Mouse (Mus musculus): ENCODE measurements around the gene Hvcn1. TPM values are rescaled to one million over a fixed set of nuclear protein-coding genes. Genes with fewer than 3 reads are reported as not detected.
A peak's percentile ranks its signal among the peaks of the same experiment; 100 is the strongest.
"Not testable (repeated sequence)": the region's sequence is repeated elsewhere in the genome, so short reads cannot be mapped to it uniquely, and the experiment has no call there.

Hvcn1 gene
- total RNA-seq, 2 experiments from 2014 or later, result 2.1 to 2.6 TPM

GRCm38 (mm10) chr5:122191269-122192063 is 15.1 kb upstream of the Hvcn1 start:
- intact Hi-C loops (cut with DNase I), result no loop called here
- DNase-seq (ENCODE audit: extremely low spot score in 1 of 2, low spot score in 2 of 2), result no peak

- intact Hi-C loops (cut with DNase I), result no loop called here
- no peak for DNase-seq (ENCODE audit: extremely low spot score in 1 of 2, low spot score in 2 of 2)
Measured at GRCm38 (mm10) chr5:122192347-122192746, 14.3 kb upstream of the Hvcn1 start.

- intact Hi-C loops (cut with DNase I), result no loop called here
- no peak for DNase-seq (ENCODE audit: extremely low spot score in 1 of 2, low spot score in 2 of 2)
Measured at GRCm38 (mm10) chr5:122200872-122201271, 5.7 kb upstream of the Hvcn1 start.

GRCm38 (mm10) chr5:122201904-122202303 is 4.7 kb upstream of the Hvcn1 start:
- intact Hi-C loops (cut with DNase I), result no loop called here
- DNase-seq (ENCODE audit: extremely low spot score in 1 of 2, low spot score in 2 of 2), result no peak

- intact Hi-C loops (cut with DNase I), result no loop called here
- DNase-seq (ENCODE audit: extremely low spot score in 1 of 2, low spot score in 2 of 2), result no peak
Measured at GRCm38 (mm10) chr5:122204180-122204579, 2.4 kb upstream of the Hvcn1 start.

- intact Hi-C loops (cut with DNase I), result no loop called here
- no peak for DNase-seq (ENCODE audit: extremely low spot score in 1 of 2, low spot score in 2 of 2)
Measured at GRCm38 (mm10) chr5:122208909-122209308, 2.3 kb downstream of the Hvcn1 start.

GRCm38 (mm10) chr5:122209591-122210368 is 3.2 kb downstream of the Hvcn1 start:
- peak in 1 of 2 experiments; percentile 45 for DNase-seq (ENCODE audit: extremely low spot score in 1 of 2, low spot score in 2 of 2)
- intact Hi-C loops (cut with DNase I), result no loop called here

GRCm38 (mm10) chr5:122210890-122211289 is 4.3 kb downstream of the Hvcn1 start:
- DNase-seq (ENCODE audit: extremely low spot score in 1 of 2, low spot score in 2 of 2), result no peak
- intact Hi-C loops (cut with DNase I), result no loop called here

GRCm38 (mm10) chr5:122212125-122212524 is 5.5 kb downstream of the Hvcn1 start:
- no peak for DNase-seq (ENCODE audit: extremely low spot score in 1 of 2, low spot score in 2 of 2)
- intact Hi-C loops (cut with DNase I), result no loop called here

GRCm38 (mm10) chr5:122212820-122213219 is 6.2 kb downstream of the Hvcn1 start:
- intact Hi-C loops (cut with DNase I); DNase-seq (ENCODE audit: extremely low spot score in 1 of 2, low spot score in 2 of 2): not testable (repeated sequence)

- intact Hi-C loops (cut with DNase I), result no loop called here
- DNase-seq (ENCODE audit: extremely low spot score in 1 of 2, low spot score in 2 of 2), result no peak
Measured at GRCm38 (mm10) chr5:122213861-122214260, 7.3 kb downstream of the Hvcn1 start.

GRCm38 (mm10) chr5:122217636-122218035 is 11.0 kb downstream of the Hvcn1 start:
- intact Hi-C loops (cut with DNase I), result no loop called here

GRCm38 (mm10) chr5:122218109-122218905 is 11.7 kb downstream of the Hvcn1 start:
- intact Hi-C loops (cut with DNase I), result no loop called here
- no peak for DNase-seq (ENCODE audit: extremely low spot score in 1 of 2, low spot score in 2 of 2)

More at GRCm38 (mm10) chr5:122217636-122218035, 11.0 kb downstream of the Hvcn1 start:
- DNase-seq (ENCODE audit: extremely low spot score in 1 of 2, low spot score in 2 of 2), result no peak

GRCm38 (mm10) chr5:122218928-122219327 is 12.3 kb downstream of the Hvcn1 start:
- intact Hi-C loops (cut with DNase I), result no loop called here
- no peak for DNase-seq (ENCODE audit: extremely low spot score in 1 of 2, low spot score in 2 of 2)

- DNase-seq (ENCODE audit: extremely low spot score in 1 of 2, low spot score in 2 of 2), result no peak
- intact Hi-C loops (cut with DNase I), result no loop called here
Measured at GRCm38 (mm10) chr5:122219655-122220629, 13.3 kb downstream of the Hvcn1 start.

- no peak for DNase-seq (ENCODE audit: extremely low spot score in 1 of 2, low spot score in 2 of 2)
- intact Hi-C loops (cut with DNase I), result no loop called here
Measured at GRCm38 (mm10) chr5:122221085-122221484, 14.5 kb downstream of the Hvcn1 start.

- DNase-seq (ENCODE audit: extremely low spot score in 1 of 2, low spot score in 2 of 2), result no peak
- intact Hi-C loops (cut with DNase I), result no loop called here
Measured at GRCm38 (mm10) chr5:122224291-122224690, 17.7 kb downstream of the Hvcn1 start.

GRCm38 (mm10) chr5:122228271-122228765 is 21.7 kb downstream of the Hvcn1 start:
- no peak for DNase-seq (ENCODE audit: extremely low spot score in 1 of 2, low spot score in 2 of 2)
- intact Hi-C loops (cut with DNase I), result no loop called here
